ENCODE assay signal across 31 mouse cellular contexts in genomic region chr9:122148356-122148755, GRCm38 (mm10). TPM values are rescaled to one million over a fixed set of nuclear protein-coding genes. Genes with fewer than 3 reads are reported as not detected.
DNase-seq lines count a peak whose midpoint lies in the region; ATAC-seq and TF ChIP-seq lines count a peak whose summit lies in the region.
"Had no signal": no experiment of that assay in that cellular context is flagged by ENCODE, and none has a peak within 500 bp of the region (broad histone marks: within the 10 kb centered on the region; RNA-seq: fewer than 3 reads in every experiment).

No protein-coding gene starts in this region.

- 27% methylated on average over 3 of the region's 3 CpGs for WGBS in heart, adult 2 months
- 91% methylated on average over 3 of the region's 3 CpGs for WGBS in heart, embryonic 10.5 days

- H3K9me3 ChIP-seq in heart, embryonic 10.5 days: no peaks in the 10 kb centered on the region
- H3K9me3 ChIP-seq: forebrain, embryonic 15.5 days; heart, embryonic 15.5 days; hindbrain, embryonic 13.5 days had no signal

- H3K27me3 ChIP-seq in heart, adult 2 months (ENCODE audit: control insufficient read depth, insufficient read depth, low read length): no peaks in the 10 kb centered on the region
- no peaks in the 10 kb centered on the region for H3K27me3 ChIP-seq in heart, embryonic 10.5 days (ENCODE audit: insufficient read depth, poor library complexity, severe bottlenecking)
- H3K27me3 ChIP-seq: embryonic facial prominence, embryonic 13.5 days; forebrain, embryonic 12.5 days; forebrain, embryonic 15.5 days; heart, embryonic 12.5 days; heart, embryonic 15.5 days; hindbrain, embryonic 13.5 days had no signal

- H3K9ac ChIP-seq in heart, adult 2 months (ENCODE audit: low read depth, low read length): no peak overlapping the region
- H3K9ac ChIP-seq: embryonic facial prominence, embryonic 13.5 days; forebrain, embryonic 12.5 days; forebrain, embryonic 15.5 days; heart, embryonic 12.5 days; heart, embryonic 15.5 days; hindbrain, embryonic 13.5 days had no signal

- TF ChIP-seq EP300 in heart, adult 2 months (IDR thresholded peaks at IDR 0.05; ENCODE audit: insufficient read depth, low read depth, low read length): no peak

- peak; percentile 67 to 85 for DNase-seq in adrenal gland, adult (ENCODE audit: inconsistent age in 2 of 2, low spot score in 1 of 2)
- DNase-seq in adrenal gland, postnatal 10 days: no peak
- DNase-seq in adrenal gland, postnatal 36 days: peak; percentile 54 to 69
- DNase-seq in adrenal gland, postnatal 14 days: no peak
- peak in 1 of 2 experiments; percentile 22 for DNase-seq in heart, adult 2 months
- no peak for DNase-seq in heart, embryonic 10.5 days (ENCODE audit: low spot score)
- DNase-seq: adrenal gland, postnatal 25 days; cerebellum, adult 11-12 months; cerebellum, adult 8-10 months; cerebellum, postnatal 10 days; cerebellum, postnatal 36 days; embryo, embryonic 11 days; gastrocnemius, postnatal 14 days; heart, adult 18-20 months; heart, postnatal 10 days; heart, postnatal 36 days; kidney, adult 11 months; kidney, adult 8-10 months had no signal

- peaks cover 83% of the 10 kb centered on the region for H3K36me3 ChIP-seq in heart, adult 2 months (ENCODE audit: control insufficient read depth, insufficient read depth, low read length)
- peaks cover 31% of the 10 kb centered on the region for H3K36me3 ChIP-seq in heart, embryonic 10.5 days

- no peak overlapping the region for H3K4me3 ChIP-seq in heart, adult 2 months
- no peak overlapping the region for H3K4me3 ChIP-seq in heart, embryonic 10.5 days
- H3K4me3 ChIP-seq in brown adipose tissue, adult 24 weeks (ENCODE audit: insufficient read depth, low read depth, low read length): no peak overlapping the region
- H3K4me3 ChIP-seq: embryonic facial prominence, embryonic 10.5 days; embryonic facial prominence, embryonic 13.5 days; erythroblast, embryonic 14.5 days; forebrain, embryonic 12.5 days; forebrain, embryonic 15.5 days; heart, embryonic 12.5 days; heart, embryonic 15.5 days; hindbrain, embryonic 10.5 days; hindbrain, embryonic 13.5 days had no signal

- no peak for ATAC-seq in inflammation-experienced regulatory T-cells, adult 6 months
- ATAC-seq: activated CD4-positive, CD25-positive, alpha-beta regulatory T cell, adult 4 months; forebrain, embryonic 15.5 days; hindbrain, embryonic 16.5 days had no signal

- H3K79me2 ChIP-seq in heart, adult 2 months (replicated peaks; ENCODE audit: control insufficient read depth, insufficient read depth, low read length): peaks cover 22% of the 10 kb centered on the region

- TF ChIP-seq CTCF in heart, adult 2 months (IDR thresholded peaks at IDR 0.05): no peak

- peaks cover 40% of the 10 kb centered on the region for H3K4me1 ChIP-seq in heart, adult 2 months (ENCODE audit: control insufficient read depth, insufficient read depth, low read length)
- H3K4me1 ChIP-seq in heart, embryonic 10.5 days: peaks cover 18% of the 10 kb centered on the region
- peaks cover 54% of the 10 kb centered on the region for H3K4me1 ChIP-seq in brown adipose tissue, adult 24 weeks (ENCODE audit: control insufficient read depth, insufficient read depth, insufficient read length, low read length)
- H3K4me1 ChIP-seq: embryonic facial prominence, embryonic 13.5 days; forebrain, embryonic 15.5 days had no signal

- no peak for TF ChIP-seq POLR2A in heart, adult 2 months (IDR thresholded peaks at IDR 0.05; ENCODE audit: insufficient read depth, low read depth, low read length)

- peak overlapping the region; percentile 32; the same call in 1 of the 2 replicates for H3K27ac ChIP-seq in heart, adult 2 months
- no peak overlapping the region for H3K27ac ChIP-seq in heart, embryonic 10.5 days
- peak overlapping the region; percentile 16; the same call in 1 of the 2 replicates for H3K27ac ChIP-seq in brown adipose tissue, adult 24 weeks (replicated peaks; ENCODE audit: low read depth, low read length)
- H3K27ac ChIP-seq: embryonic facial prominence, embryonic 10.5 days; embryonic facial prominence, embryonic 13.5 days; forebrain, embryonic 12.5 days; forebrain, embryonic 15.5 days; heart, embryonic 15.5 days; hindbrain, embryonic 10.5 days; hindbrain, embryonic 13.5 days had no signal

- intact Hi-C loops in heart, adult 2 months (cut with DNase I): no loop called here

RNA-seq across cellular contexts. Expression of gene Snrk, which starts 31.3 kb away (rescaled TPM):
- total RNA-seq in adrenal gland, postnatal 10 days (2021): 100 to 1,000 TPM; 202 to 285 TPM
- 100 to 1,000 TPM; 171 to 190 TPM for total RNA-seq in adrenal gland, postnatal 36 days (2021)
- total RNA-seq in adrenal gland, postnatal 14 days (2021): 275 and 291 TPM in 2 replicates
- 100 to 1,000 TPM; 142 to 163 TPM for total RNA-seq in heart, adult 2 months (2021)
- polyA plus RNA-seq in heart, adult 2 months (2012; rRNA removed): 68.0 and 89.8 TPM in 2 replicates
- 39.3 and 54.0 TPM in 2 replicates for polyA plus RNA-seq in heart, embryonic 10.5 days (2016; fragmentation: Nextera tagmentation; extraction: Ambion mirVana)
- polyA plus RNA-seq in brown adipose tissue, adult 24 weeks (2012; ENCODE audit: insufficient read depth, insufficient read length, missing spikeins): 78.1 and 111 TPM in 2 replicates
- 10 to 100 TPM; 20.1 to 26.7 (median 25.2) TPM for polyA plus RNA-seq in inflammation-experienced regulatory T-cells, adult 6 months (2017; shearing (Covaris generic))

Comparison
In these comparisons a context has a peak if more than half of its experiments do, and no peak if none do; other contexts are left out.
1. DNase-seq: peak in adrenal gland, adult (2 of 2) and adrenal gland, postnatal 36 days (2 of 2); none in adrenal gland, postnatal 10 days (single experiment), adrenal gland, postnatal 14 days (single experiment) and heart, embryonic 10.5 days (single experiment).